Mouse (Mus musculus): ENCODE data around the gene Sytl4.

The Sytl4 gene

DNA sequence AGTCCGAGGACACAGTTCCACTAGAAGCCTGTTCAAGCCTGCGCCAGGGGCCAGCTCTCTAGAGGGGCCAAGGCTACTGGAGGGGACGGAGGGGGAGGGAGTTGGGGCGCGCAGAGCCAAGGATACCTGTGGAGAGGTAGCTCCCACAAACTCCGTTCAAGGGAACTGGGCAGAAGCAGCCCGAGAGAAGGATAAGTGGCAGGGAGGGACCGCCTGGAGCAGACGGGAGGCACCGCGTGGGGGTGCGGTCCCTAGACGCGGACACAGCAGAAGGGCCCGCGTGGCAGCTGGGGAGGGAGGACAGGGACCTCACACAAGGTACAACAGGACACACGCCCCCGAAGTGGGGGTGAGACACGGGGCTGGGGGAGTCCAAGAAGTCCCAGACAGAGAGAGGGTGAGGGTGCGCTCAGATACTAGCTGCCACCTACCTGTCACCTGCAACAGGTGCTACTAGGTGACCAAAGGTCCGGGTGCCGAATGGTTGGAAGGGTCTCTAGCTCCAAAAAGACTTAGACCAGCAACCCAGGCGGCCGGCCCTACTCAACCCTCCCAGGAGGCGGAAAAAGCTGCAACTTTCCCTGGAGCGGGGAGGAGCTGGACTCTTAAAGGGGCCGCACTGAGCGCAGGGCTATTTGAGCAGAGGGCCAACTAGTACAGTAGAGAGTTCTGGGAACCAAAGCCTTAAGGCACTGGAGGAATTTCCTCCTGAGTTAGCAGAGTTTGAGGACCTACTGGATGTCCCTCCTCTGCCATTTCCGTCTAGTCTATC, at the start of gene Sytl4:
Sytl4 (minus strand) TSS at position 582 of the 772 bp plus-strand sequence.
- DNase-seq (ENCODE audit: low spot score), result peak; percentile 2

DNA sequence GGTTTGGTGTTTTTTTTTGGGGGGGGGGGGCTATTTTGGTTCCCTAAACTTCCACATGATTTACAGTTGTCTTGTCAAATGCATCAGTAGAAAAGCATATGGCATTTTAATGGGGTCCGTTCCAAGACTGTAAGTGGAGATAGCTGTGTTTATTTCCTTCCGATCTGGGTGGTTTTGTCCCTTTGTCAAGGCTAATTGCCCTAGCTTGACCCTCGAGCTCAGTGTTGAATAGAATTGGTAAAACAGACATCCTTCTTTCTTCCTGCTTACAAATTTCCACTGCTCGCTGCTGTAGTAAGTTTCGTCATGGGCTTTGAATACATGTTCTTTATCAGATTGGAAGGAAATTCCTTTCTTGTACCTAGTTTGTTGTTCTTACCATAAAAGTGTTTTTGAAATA, 39.1 kb upstream of the Sytl4 start:
- no peak for DNase-seq (ENCODE audit: low spot score)

DNA sequence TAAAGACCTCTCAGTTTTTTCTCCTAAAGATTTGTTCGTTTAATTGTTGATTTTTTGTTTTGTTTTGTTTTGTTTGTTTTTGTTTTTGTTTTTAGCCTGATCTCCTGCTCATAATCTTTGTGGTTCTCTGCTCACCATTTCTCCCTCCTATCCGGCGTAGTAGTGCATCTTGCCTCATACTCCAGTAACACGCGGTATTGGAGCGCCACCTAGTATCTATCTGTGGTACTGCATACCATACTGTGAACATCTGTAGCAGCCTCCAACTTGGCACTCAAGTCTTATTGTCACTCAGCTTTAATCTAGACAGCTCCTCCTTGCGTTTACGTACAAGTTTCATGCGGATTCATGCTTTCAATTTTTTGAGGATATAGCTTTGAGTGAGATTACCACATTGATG, 37.4 kb upstream of the Sytl4 start:
- DNase-seq (ENCODE audit: low spot score), result peak; percentile 61

DNA sequence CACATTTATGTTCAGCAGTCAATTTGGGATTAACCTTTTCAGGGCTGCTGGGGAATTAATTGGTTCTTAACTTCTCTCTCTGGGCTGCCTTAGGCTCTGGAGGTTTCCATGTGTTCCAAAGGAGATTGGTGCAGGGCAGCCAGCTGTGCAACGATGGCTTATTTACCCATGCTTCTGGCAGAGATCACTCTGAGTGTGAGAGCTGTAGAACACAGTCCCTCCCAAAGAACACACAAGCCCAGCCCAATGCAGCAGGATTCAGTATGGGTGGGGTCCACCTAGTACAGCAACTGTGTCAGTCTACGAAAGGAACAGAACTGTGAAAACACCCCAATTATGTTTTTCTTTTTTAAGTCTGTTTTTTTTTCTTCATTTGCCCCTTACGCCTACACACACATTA, 14.3 kb upstream of the Sytl4 start:
- no peak for DNase-seq (ENCODE audit: low spot score)

DNA sequence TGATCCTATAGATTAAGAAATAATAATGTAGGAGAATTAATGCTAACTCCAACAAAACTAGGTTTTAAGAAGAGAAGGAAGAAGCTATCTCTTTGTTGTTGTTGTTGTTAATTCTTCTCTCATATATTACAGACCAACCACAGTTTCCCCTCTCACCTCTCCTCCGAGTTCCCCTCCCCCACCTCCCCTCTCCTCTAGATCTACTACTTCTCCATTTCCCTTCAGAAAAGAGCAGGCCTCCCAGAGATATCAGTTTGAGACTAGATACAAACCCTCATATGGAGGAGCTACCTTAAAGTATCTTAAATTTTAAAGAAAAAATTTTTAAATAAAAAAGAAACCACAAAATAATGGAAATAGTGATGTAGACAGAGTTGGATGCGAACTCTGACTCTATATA, 17.0 kb downstream of the Sytl4 start:
- no peak for DNase-seq (ENCODE audit: low spot score)

DNA sequence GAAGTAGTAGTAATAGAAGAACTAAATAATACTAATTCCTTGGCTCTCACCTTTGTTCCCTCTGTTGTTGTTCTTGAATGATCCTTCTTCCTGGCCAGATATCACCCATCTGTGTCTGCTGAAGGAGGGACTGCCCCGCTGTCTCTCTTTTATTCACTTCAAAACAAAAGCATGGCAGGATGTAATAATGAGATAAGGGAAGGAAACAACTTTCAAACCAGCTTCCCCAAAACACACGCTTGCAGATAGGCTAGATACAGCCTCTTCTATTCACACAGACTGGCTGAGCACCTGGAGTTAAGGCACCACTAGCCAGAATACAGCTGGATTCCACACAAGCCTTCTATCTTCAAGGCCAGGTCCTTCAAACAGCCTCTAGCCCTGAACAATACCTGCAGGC, 21.0 kb downstream of the Sytl4 start:
- DNase-seq (ENCODE audit: low spot score), result no peak

DNA sequence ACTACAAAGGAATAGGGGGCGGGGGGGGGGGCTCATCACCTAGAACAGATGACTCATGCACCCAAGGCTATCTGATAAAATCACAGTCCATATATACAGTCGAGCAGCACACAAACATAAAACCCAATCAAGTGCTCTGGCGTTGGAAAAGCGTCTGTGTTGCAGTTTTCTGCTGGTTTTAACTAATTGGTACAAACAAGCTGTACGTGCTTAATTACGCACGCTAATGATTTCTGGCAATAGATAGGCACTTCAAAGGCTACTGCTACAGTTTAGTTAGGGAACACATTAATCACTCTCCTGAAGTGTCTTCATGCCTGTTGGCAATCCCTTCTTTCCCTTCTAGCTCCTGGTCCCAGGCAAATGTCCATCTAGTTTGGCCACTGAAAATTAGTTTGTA, 27.0 kb downstream of the Sytl4 start:
- no peak for DNase-seq (ENCODE audit: low spot score)

DNA sequence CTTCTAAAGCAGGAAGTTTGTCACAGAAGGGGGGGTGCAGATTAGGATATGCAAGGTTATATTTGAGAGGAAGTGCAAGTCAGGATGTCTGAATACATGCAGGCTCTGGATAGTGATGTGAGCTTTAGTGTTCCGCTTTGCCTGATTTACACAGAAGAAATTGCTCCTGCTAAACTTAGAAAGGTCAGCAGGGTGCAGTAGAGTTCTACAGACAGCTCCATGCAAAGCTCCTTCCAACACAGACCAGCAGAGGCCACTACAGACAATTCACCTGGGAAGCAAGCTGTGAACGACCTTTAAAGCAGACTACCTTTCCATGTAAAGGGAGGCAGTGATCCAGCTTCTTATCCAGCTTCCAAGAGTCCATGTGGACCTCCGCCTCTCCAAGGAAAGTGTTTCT, 34.2 kb downstream of the Sytl4 start:
- DNase-seq (ENCODE audit: low spot score), result peak; percentile 58

DNA sequence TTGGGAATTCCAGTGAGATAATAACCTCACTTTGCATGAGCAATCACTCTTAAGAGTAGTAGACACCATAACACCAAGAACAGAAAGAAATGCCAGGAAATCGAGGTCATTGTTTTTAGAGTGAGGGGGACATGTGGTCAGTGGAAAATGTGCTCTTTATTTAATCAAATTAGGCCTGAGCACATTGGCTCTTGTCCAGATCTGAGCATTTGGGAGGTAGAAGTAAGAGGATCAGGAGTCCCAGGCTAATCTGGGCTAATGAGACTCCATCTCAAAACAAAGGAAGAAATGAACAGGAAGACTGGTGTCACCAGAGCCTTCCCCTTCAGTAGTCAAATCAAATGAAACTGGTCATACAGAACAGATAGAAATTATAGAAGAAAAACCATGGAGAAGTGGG, 42.1 kb downstream of the Sytl4 start:
- no peak for DNase-seq (ENCODE audit: low spot score)

DNA sequence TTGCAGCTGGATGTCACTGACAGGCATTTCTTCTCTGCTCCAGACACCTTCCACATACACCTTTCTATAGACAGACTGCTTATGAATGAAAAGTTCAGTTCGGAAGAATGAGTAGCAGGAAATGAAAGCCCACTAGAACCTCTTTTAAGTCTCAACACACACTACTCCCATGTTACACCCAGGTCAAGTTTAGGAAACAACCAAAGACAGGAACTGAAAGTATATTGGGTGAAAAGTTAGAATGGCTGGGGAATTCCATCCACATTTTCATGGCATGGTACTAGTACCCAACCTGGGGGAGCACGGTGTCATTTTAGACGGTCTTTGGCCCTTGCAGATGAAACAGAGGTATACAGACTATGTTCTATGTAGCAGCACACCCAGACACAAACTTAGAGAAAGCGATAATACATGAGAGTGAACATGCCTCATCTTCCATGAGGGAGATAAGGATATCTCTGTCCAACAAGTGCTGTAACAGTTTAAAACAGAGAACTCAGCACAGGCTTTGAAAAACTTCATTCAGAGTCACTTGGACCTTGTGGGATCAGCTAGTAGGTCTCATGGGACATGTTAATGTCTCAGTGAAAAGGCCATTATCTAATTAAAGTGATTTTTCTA, 44.9 kb downstream of the Sytl4 start:
- no peak for DNase-seq (ENCODE audit: low spot score)

DNA sequence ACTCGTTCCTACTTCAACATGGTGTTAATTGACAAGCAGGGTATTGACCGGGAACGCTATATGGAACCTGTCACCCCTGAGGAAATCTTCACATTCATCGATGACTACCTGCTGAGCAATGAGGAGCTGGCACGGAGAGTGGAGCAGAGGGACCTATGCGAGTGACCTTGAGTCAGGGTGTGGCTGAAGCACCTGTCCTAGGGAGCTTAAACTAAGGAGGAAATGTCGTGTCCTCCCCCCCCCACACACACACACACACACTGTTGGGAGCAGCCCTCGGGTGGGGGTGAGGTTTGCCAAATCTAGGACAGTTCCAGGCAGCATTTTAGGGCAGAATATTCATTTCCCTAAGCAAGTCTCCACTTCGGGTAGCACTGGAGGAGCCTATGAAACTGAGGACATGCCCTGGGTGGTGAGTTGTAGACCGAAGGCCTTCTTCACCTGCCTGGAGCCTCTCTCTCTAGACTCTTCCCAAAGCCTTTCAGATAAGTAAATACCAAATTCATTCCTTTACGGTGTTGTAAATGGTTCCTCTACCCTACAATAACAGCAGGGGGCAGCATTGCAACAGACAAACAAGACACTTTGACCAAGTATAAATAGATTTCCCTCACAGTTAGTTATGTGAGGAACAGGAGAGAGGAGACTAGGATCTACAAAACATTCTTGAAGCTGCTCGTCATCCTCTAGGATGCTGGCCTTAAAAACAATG, 50.2 kb downstream of the Sytl4 start:
- DNase-seq (ENCODE audit: low spot score), result peak; percentile 28

DNA sequence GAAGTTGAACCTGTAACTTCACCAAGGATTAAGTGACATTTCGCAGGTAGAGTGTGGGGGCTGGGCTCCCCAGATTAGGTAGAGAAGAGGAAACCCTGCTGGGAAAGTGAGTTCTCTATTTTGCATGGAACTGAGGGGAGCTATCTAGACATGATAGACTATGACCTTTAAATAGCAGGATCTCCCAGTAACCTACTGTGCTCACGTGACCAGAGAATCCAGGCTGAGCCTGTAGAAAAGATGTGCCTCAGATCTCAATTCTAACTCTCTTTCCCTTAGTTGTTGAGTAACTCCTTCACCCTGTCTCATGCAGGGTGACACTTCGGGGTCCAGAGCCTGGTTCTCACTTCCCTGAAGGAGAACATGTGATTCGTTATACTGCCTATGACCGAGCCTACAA, 54.9 kb downstream of the Sytl4 start:
- DNase-seq (ENCODE audit: low spot score), result no peak

DNA sequence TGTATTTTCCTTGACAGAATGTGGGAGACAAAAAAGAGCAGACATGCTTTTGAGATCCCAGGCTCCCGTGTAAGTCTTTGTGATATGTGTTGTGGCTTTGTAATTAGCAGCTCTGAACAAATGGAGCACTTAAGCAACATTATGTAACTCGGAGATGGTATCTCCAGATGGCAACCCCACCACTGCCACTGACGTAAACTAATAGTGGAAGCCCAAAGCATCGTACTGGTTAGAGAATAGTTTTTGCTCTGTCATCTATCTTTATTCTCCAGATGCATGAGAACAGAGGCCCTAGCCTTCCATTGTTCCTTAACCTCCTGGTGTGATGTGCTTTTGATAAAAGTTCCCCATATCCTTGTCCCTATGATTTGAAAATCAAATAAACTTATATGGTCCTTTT, 60.4 kb downstream of the Sytl4 start:
- DNase-seq (ENCODE audit: low spot score), result no peak

DNA sequence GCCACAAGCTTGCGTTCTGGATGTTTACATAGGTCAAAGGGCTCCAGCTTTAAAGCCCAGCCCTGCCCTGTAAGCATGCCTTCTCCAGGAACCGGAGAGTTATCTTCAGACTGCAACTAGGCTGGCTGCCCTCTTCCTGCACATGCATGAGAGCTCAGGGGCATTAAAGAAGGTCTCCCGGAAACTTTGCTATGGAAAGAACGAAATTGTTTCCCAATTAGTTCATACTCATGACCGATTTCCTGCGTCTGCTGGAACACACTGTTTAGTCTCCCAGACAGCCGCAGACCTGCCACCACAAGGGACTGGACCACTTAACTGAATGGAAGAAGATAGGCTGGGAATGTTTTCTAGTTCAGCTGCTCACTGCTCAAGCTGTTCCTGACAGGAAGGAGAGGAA, 67.4 kb downstream of the Sytl4 start:
- peak; percentile 14 for DNase-seq (ENCODE audit: low spot score)

DNA sequence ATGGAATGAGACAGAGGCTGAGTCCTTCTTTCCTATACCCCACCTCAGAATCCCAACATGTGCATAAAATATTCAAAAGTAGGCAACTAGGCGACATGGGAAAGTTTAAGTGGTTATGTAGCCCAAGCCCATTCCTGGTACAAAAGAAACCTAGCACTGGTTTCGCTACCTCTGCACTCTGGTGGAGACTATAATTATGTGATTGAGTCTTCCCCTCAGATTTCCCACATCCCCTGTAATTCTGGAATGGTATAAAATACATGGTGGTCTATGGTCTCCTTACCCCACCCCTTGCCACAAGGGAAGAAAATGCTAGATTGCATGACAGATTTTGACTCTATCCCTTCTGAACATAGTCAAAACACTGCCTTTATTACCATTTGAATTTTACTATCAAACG, 68.6 kb downstream of the Sytl4 start:
- DNase-seq (ENCODE audit: low spot score), result no peak

DNA sequence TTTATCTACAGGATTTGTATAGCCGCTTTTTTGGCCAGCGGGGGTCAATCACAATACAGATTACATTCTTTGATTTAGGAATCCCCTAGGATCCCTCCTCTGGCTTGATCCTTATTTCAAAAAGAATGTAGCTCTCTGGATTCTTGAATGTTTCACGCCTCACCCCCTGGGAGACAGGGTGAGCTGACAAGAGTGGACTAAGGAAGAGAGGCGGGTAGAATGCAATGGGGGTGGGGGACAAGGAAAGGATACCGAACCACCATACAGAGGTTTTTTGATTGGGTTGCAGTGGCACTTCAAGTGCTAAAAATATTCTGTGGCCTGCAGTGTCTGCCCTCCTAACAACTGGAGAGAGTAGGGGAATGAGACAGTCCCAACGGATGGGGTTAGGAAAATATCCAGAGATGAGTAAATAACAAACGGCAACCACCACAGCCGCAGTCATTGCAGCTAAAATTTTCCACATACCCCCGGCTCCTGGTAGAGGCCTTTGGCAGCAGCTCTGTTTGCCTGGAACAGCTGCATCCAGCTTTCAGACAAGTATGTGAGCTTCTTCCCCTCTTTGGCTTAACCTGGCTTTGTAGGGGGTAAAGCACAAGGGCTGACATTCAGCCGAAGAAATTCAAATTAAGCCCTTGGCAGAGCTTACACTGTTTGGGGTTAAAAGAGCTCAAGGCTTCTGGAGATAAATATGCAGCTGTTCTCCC, 70.1 kb downstream of the Sytl4 start:
- peak; percentile 18 for DNase-seq (ENCODE audit: low spot score)

DNA sequence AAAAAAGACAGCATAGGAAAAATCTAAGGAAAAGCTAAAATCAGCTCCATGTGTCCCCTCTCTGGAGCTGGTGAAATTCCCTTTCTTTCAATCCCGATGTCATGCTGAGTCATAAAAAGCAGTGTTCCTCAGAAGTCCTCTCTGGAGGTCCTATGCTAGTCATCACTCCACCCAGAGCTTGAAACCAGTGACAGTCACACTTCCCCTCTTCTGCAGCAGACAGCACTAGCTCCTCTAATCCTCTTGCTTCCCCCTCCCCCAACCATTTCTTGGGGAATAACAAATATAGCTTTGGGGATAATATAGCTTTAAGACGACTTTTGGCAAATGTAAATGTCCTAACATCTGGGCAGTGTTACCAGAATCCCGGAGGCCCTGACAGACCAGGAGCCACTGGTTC, 73.4 kb downstream of the Sytl4 start, which contains the start of gene Srpx2:
Srpx2 (plus strand) TSS at position 166 of the 400 bp plus-strand sequence.
- DNase-seq (ENCODE audit: low spot score), result no peak

DNA sequence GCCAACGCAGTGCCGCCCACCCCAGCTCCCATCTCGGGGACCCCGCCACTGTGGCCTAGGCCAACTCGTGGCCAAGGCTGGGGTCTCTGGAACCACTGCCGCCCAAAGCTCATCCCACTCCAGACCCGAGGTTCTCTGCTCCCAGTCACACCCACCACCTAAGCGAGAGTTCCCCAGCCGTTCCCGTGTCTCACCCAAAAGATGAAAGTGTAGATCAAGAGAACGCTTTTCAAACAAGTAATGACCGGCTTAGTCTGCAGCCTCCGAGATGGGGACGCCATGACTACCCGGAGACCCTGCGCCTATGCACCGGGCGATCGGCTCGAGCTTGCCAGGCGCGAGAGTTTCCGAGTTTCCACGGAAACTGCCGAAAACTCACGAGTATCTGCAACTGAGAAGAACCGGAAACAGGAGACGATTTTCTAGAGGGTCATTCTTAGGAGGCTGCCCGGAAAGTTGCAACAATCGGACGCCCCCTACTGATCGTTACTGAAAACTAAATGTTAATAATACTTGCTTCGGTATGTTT, 83.5 kb downstream of the Sytl4 start, which contains the start of gene Tspan6:
Tspan6 (minus strand) TSS at position 416 of the 529 bp plus-strand sequence.
- peak; percentile 79 for DNase-seq (ENCODE audit: low spot score)

DNA sequence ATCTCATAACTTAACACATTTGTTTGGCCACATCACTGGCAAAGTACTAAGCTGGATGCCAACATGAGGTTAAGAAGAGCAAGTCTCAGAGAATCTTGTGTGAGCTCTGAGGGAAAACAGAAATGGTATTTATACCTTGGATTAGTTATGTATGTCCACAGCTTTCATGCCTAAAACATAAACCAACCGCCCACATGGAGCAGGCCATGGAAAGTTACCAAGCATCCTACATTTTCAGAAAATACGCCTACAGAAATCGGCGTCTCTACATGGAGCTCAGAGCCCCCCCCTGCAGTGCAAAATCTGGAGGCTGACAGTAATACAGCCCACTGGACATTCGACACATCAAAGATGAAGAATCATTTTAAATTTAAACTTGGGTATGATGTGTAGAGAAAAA, 93.5 kb downstream of the Sytl4 start:
- no peak for DNase-seq (ENCODE audit: low spot score)

DNA sequence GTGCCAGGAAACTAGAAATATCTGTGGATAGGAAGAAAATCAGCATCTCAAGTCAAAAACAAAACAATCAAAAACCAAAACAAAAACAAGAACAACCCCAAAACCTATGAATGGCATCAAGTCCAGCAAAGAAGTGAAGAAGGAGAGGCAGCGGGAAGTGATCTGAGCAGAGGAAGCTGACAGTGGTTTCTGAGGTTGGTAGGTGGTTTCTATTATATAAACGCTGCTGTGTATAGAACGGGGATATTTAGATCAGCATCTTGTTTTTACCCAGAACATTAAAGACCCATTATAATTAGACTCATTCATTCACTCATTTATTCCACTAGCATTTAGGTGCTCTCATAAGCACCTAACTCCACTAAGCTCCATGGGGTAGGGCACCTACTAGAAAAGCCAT, 94.3 kb downstream of the Sytl4 start:
- DNase-seq (ENCODE audit: low spot score), result no peak

All from lung, postnatal 25 days (tissue).